Mouse (Mus musculus) neural tube, embryonic 14.5 days (tissue): Measurements from ENCODE around the gene Dnajc12. TPM values are rescaled to one million over a fixed set of nuclear protein-coding genes. Genes with fewer than 3 reads are reported as not detected.
"Not testable (repeated sequence)": the region's sequence is repeated elsewhere in the genome, so short reads cannot be mapped to it uniquely, and the experiment has no call there.

ENCODE experiments used
- ATAC-seq: fragments of 200-750 bp; cut with Nextera tagmentation; 2 replicates; pipeline ENCODE4 v1.8.0; 2017; ENCODE audit warnings: low read depth, mild to moderate bottlenecking, moderate TSS enrichment, moderate library complexity
- H3K27ac ChIP-seq: fragments of 300-500 bp; sonication (generic); 2 replicates; pipeline ENCODE4 v1.5.1; 2014; ENCODE audit warnings: low read depth, mild to moderate bottlenecking, control low read depth, low read length, moderate library complexity, mixed read lengths
- H3K27me3 ChIP-seq: fragments of 300-500 bp; sonication (generic); 2 replicates; pipeline ENCODE4 v1.6.1; 2014; ENCODE audit warnings: low read length; ENCODE audit not compliant: control insufficient read depth, insufficient read depth
- H3K36me3 ChIP-seq: fragments of 300-500 bp; sonication (generic); 2 replicates; pipeline ENCODE4 v1.6.1; 2014; ENCODE audit warnings: low read length, mixed read lengths; ENCODE audit not compliant: control insufficient read depth, insufficient read depth
- H3K4me1 ChIP-seq: fragments of 300-500 bp; sonication (generic); 2 replicates; pipeline ENCODE4 v1.6.1; 2014; ENCODE audit warnings: low read length; ENCODE audit not compliant: control insufficient read depth, insufficient read depth
- H3K4me2 ChIP-seq: fragments of 300-500 bp; sonication (generic); 2 replicates; pipeline ENCODE4 v1.6.1; 2014; ENCODE audit warnings: mild to moderate bottlenecking, low read depth, low read length, control low read depth
- H3K4me3 ChIP-seq: fragments of 300-500 bp; sonication (generic); 2 replicates; pipeline ENCODE4 v1.5.1; 2014; ENCODE audit warnings: low read depth, low read length, control low read depth, mixed read lengths
- H3K9ac ChIP-seq: fragments of 300-500 bp; sonication (generic); replicated peaks from 2 replicates; pipeline ENCODE4 v1.6.1; 2014; ENCODE audit warnings: low read depth, mild to moderate bottlenecking, control low read depth, low read length, mixed read lengths
- H3K9me3 ChIP-seq: fragments of 300-500 bp; sonication (generic); 2 replicates; pipeline ENCODE4 v1.6.1; 2016; ENCODE audit warnings: low read length; ENCODE audit not compliant: control insufficient read depth
- WGBS: fragments of 180-500 bp; shearing (Covaris S2); extraction: QIAGEN DNeasy Blood & Tissue Kit; methylation state at CpG from one replicate; pipeline ENCODE4 v1.1.7; 2014; 5-methylcytosine and 5-hydroxymethylcytosine counted together
- polyA plus RNA-seq: library from polyadenylated mRNA; unstranded; fragments of >200 nt; fragmentation: Nextera tagmentation; extraction: Ambion mirVana; gene quantifications from 2 replicates; pipeline ENCODE4 v1.2.1, GENCODE M21; 2014

Gene Dnajc12
- polyA plus RNA-seq, 1 experiment from 2014 or later = 27.2 TPM

GRCm38 (mm10) chr10:63378948-63379680 lies 3.1 kb upstream of the Dnajc12 start:
- H3K4me1 ChIP-seq = peaks cover 4% of the 10 kb centered on the region
- H3K9me3 ChIP-seq = no peaks in the 10 kb centered on the region
- ATAC-seq = no peak
- 68% methylated on average over 6 of the region's 6 CpGs for WGBS
- no peak overlapping the region for H3K9ac ChIP-seq
- H3K4me2 ChIP-seq = no peak overlapping the region
- no peaks in the 10 kb centered on the region for H3K27me3 ChIP-seq
- no peaks in the 10 kb centered on the region for H3K36me3 ChIP-seq
- H3K4me3 ChIP-seq = no peak overlapping the region
- H3K27ac ChIP-seq = no peak overlapping the region

DNA sequence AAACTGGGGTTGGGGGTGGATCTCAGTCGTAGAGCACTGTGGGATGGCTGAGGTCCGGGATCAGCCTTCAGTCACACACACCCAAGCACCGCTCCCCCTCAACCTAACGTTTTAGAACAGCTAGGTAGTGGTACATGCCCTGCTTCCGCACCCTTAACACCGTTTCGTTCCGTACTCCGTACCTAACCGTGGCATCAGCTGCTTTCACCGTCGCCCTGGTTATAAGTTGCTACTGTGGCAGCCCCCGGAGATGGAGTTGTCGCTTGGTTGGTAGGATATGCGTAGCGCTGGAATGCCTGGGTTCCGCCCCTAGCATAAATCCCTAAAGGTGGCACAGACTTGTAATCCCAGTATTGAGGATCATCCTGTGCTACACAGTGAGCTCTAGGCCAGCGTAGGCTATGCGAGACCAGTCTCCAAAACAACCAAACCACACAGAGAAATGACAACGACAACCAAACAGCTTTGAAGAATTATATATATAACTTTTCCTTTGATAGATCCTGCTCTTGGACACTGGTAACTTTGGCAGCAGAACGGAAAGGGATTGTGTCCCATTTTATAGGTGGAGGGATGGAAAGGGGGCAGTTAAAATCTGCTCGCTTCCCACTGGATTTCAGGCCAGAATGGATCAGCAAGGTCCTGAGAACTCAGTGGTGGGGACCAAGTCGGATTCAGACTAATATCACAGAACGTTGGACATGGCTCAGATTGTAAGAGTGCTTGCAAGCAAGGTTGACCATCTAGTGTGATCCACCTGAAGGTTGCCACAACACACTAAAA lies 554 bp upstream of the Dnajc12 start, which contains the start of gene Sirt1:
Gene Sirt1 (minus strand): TSS at position 207 of the 783 bp plus-strand sequence.
- no peak for ATAC-seq

GRCm38 (mm10) chr10:63385897-63386296 lies 3.7 kb downstream of the Dnajc12 start:
- WGBS = 31% methylated on average over 5 of the region's 5 CpGs
- H3K9me3 ChIP-seq, H3K27me3 ChIP-seq, H3K4me1 ChIP-seq, ATAC-seq, H3K27ac ChIP-seq, H3K36me3 ChIP-seq, H3K9ac ChIP-seq: not testable (repeated sequence)
- H3K4me3 ChIP-seq = peak overlapping the region; percentile 56; the same call in 1 of the 2 replicates
- peak overlapping the region; percentile 56 for H3K4me2 ChIP-seq

More for the DNA sequence above, 554 bp upstream of the Dnajc12 start, which contains the start of gene Sirt1:
- 4% methylated on average over 24 of the region's 24 CpGs for WGBS
- H3K9me3 ChIP-seq = no peaks in the 10 kb centered on the region
- peak within 1 kb of the TSS; percentile 55 for H3K9ac ChIP-seq
- H3K4me2 ChIP-seq = peak within 1 kb of the TSS; percentile 80
- H3K27ac ChIP-seq = no peak within 1 kb of the TSS
- H3K27me3 ChIP-seq = no peaks in the 10 kb centered on the region
- peak within 1 kb of the TSS; percentile 48 for H3K4me3 ChIP-seq
- H3K4me1 ChIP-seq = peaks cover 4% of the 10 kb centered on the region
- no peaks in the 10 kb centered on the region for H3K36me3 ChIP-seq

GRCm38 (mm10) chr10:63386444-63386843 lies 4.2 kb downstream of the Dnajc12 start:
- Histone ChIP-seq H3K9ac (peak overlapping the region; percentile 53), H3K9me3 (no peaks in the 10 kb centered on the region), H3K4me1 (peaks cover 3% of the 10 kb centered on the region), H3K36me3 (no peaks in the 10 kb centered on the region), H3K4me2 (peak overlapping the region; percentile 56), H3K27me3 (no peaks in the 10 kb centered on the region), H3K27ac (peak overlapping the region; percentile 50; the same call in 1 of the 2 replicates), H3K4me3 (peak overlapping the region; percentile 56)
- peak; percentile 74; the same call in 1 of the 2 replicates for ATAC-seq
- WGBS = under 1% methylated on average over 19 of the region's 19 CpGs

DNA sequence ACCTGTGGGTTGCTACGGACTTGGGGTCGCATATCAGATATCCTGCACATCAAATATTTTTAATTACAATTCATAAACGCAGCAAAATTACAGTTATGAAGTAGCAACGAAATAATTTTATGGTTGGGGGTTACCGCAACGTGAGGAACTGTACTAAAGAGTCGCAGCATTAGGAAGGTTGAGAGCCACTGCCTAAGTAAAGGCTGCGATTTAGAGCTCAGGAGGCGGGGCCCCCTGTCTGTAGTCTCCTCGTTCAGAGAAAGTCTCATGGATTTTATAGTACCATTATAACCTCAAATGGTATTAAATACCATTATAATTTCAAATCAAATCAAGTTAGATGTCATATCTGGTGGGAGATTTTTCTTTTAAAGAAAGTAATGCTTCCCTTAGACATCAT lies 4.7 kb downstream of the Dnajc12 start:
- Histone ChIP-seq H3K27ac (no peak overlapping the region), H3K9me3 (no peaks in the 10 kb centered on the region), H3K36me3 (no peaks in the 10 kb centered on the region), H3K27me3 (no peaks in the 10 kb centered on the region), H3K4me1 (no peaks in the 10 kb centered on the region), H3K4me2 (peak overlapping the region; percentile 56), H3K4me3 (peak overlapping the region; percentile 56), H3K9ac (peak overlapping the region; percentile 53; the same call in 1 of the 2 replicates)
- no peak for ATAC-seq
- 2% methylated on average over 10 of the region's 10 CpGs for WGBS

DNA sequence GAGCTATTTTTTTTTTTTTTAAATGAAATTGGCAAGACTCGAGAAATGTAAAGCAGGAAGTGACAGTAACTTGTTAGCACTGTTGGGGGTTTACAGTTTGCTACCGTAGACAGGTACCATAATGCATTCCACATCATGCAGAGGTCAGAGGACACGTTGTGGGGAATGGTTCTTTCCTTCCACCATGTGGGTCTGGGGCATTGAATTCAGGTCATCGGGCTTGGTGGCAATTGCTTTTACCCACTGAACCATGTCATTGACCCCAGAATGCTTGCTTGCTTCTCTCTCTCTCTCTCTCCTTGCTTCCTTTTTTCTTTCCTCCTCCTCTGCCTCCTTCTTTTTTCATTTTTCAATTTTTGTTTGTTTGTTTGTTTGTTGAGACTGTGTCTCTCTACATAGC lies 6.7 kb downstream of the Dnajc12 start:
- H3K4me3 ChIP-seq = no peak overlapping the region
- no peak overlapping the region for H3K4me2 ChIP-seq
- H3K9me3 ChIP-seq = no peaks in the 10 kb centered on the region
- no peaks in the 10 kb centered on the region for H3K36me3 ChIP-seq
- ATAC-seq = no peak
- no peak overlapping the region for H3K27ac ChIP-seq
- H3K9ac ChIP-seq = no peak overlapping the region
- H3K4me1 ChIP-seq = no peaks in the 10 kb centered on the region
- WGBS = 51% methylated on average over 4 of the region's 4 CpGs
- no peaks in the 10 kb centered on the region for H3K27me3 ChIP-seq

- no peak overlapping the region for H3K9ac ChIP-seq
- no peak overlapping the region for H3K27ac ChIP-seq
- no peaks in the 10 kb centered on the region for H3K4me1 ChIP-seq
- no peaks in the 10 kb centered on the region for H3K9me3 ChIP-seq
- no peak overlapping the region for H3K4me2 ChIP-seq
- H3K4me3 ChIP-seq = no peak overlapping the region
- H3K27me3 ChIP-seq = no peaks in the 10 kb centered on the region
- H3K36me3 ChIP-seq = no peaks in the 10 kb centered on the region
- WGBS = 94% methylated on average over 10 of the region's 10 CpGs
- no peak for ATAC-seq
Measured at GRCm38 (mm10) chr10:63396963-63397362, 14.7 kb downstream of the Dnajc12 start.

DNA sequence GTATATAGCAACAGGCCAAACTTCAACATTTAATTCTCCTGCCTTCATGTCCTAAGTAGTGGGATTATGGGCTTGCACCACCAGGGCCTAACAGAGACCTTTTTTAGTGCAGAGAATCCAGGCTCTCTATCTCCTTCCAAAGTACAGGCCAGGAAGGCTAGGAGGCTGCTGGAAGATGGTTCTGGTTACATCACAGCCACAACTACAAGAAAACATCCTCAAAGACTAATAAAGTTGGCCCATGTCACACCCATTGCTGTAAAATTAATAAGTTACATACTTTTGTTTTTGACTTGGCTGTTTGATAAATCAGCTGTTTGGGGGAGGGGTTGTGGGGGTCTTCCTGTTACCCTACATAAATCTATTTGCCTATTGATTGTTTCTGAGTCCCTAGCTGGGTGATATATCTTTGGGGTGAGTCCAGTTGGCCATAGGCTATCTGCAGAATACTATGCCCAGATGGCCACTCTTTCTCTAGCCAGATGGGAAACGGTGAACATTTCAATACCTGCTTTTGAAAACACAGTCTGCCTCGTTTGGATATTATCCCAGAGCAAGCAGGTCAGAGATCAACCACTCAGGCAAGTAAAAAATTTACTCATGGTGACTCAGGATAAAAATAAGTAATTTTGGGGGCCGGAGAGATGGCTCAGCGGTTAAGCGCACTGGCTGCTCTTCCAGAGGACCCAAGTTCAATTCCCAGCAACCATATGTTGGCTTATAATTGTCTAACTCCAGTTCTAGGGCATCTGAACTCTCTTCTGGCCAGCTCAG lies 20.7 kb downstream of the Dnajc12 start:
- H3K27me3 ChIP-seq = no peaks in the 10 kb centered on the region
- H3K36me3 ChIP-seq = no peaks in the 10 kb centered on the region
- no peak for ATAC-seq
- 77% methylated on average over 5 of the region's 5 CpGs for WGBS
- H3K4me2 ChIP-seq = no peak overlapping the region
- H3K27ac ChIP-seq = no peak overlapping the region
- H3K4me3 ChIP-seq = no peak overlapping the region
- no peaks in the 10 kb centered on the region for H3K9me3 ChIP-seq
- H3K4me1 ChIP-seq = no peaks in the 10 kb centered on the region
- H3K9ac ChIP-seq = no peak overlapping the region
